Mouse (Mus musculus) embryonic fibroblast, embryonic 13.5 days (primary cell): ENCODE measurements around the gene Nme9. TPM values are rescaled to one million over a fixed set of nuclear protein-coding genes. Genes with fewer than 3 reads are reported as not detected.

Experiments
- H3K27ac ChIP-seq: 2 replicates; pipeline ENCODE4 v1.5.1; 2012; ENCODE audit warnings: low read length, control low read depth, inconsistent platforms; ENCODE audit not compliant: insufficient read depth
- H3K4me1 ChIP-seq: 2 replicates; pipeline ENCODE4 v1.6.1; 2011; ENCODE audit warnings: low read length; ENCODE audit not compliant: control insufficient read depth, insufficient read depth
- H3K4me3 ChIP-seq: 2 replicates; pipeline ENCODE4 v1.5.1; 2011; ENCODE audit warnings: mild to moderate bottlenecking, control low read depth, low read length; ENCODE audit not compliant: insufficient read depth
- CTCF ChIP-seq: IDR thresholded peaks from 2 replicates; pipeline ENCODE4 v1.5.1; 2011; ENCODE audit warnings: mild to moderate bottlenecking, control low read depth, low read length, moderate library complexity, borderline replicate concordance; ENCODE audit not compliant: insufficient read depth
- POLR2A ChIP-seq: IDR thresholded peaks from 2 replicates; pipeline ENCODE4 v1.6.1; 2011; ENCODE audit warnings: low read depth, mild to moderate bottlenecking, control low read depth, low read length, moderate library complexity
- polyA plus RNA-seq: library from polyadenylated mRNA; stranded (reverse); fragments of >200 nt; gene quantifications from 2 replicates; pipeline ENCODE4 v1.2.4, GENCODE M21; 2011; ENCODE audit warnings: low read depth; ENCODE audit not compliant: missing spikeins, insufficient read length

The Nme9 gene
- polyA plus RNA-seq, 1 experiment: not detected

GRCm38 (mm10) chr9:99425262-99425661 lies 26.0 kb upstream of the Nme9 start:
- Histone ChIP-seq H3K27ac (no peak overlapping the region), H3K4me1 (no peaks in the 10 kb centered on the region), H3K4me3 (no peak overlapping the region)
- TF ChIP-seq CTCF (no peak), POLR2A (no peak)

- Histone ChIP-seq H3K4me1 (peaks cover 8% of the 10 kb centered on the region), H3K27ac (no peak overlapping the region), H3K4me3 (no peak overlapping the region)
- TF ChIP-seq POLR2A: no peak
- no peak for TF ChIP-seq CTCF
Observed at GRCm38 (mm10) chr9:99428601-99429331, 22.5 kb upstream of the Nme9 start.

- Histone ChIP-seq H3K4me3 (no peak overlapping the region), H3K27ac (no peak overlapping the region), H3K4me1 (peaks cover 8% of the 10 kb centered on the region)
- no peak for TF ChIP-seq POLR2A
- no peak for TF ChIP-seq CTCF
Observed at GRCm38 (mm10) chr9:99429845-99430244, 21.4 kb upstream of the Nme9 start.

- TF ChIP-seq CTCF (no peak), POLR2A (no peak)
Observed at GRCm38 (mm10) chr9:99430806-99431205, 20.5 kb upstream of the Nme9 start.

GRCm38 (mm10) chr9:99431346-99431745 lies 19.9 kb upstream of the Nme9 start:
- no peak overlapping the region for H3K4me3 ChIP-seq
- TF ChIP-seq POLR2A (no peak), CTCF (no peak)
- H3K4me1 ChIP-seq: peaks cover 8% of the 10 kb centered on the region
- no peak overlapping the region for H3K27ac ChIP-seq

More at GRCm38 (mm10) chr9:99430806-99431205, 20.5 kb upstream of the Nme9 start:
- Histone ChIP-seq H3K4me1 (peaks cover 8% of the 10 kb centered on the region), H3K27ac (no peak overlapping the region), H3K4me3 (no peak overlapping the region)

GRCm38 (mm10) chr9:99431963-99432362 lies 19.3 kb upstream of the Nme9 start:
- TF ChIP-seq POLR2A (no peak), CTCF (no peak)
- Histone ChIP-seq H3K4me3 (no peak overlapping the region), H3K27ac (no peak overlapping the region), H3K4me1 (peaks cover 8% of the 10 kb centered on the region)

GRCm38 (mm10) chr9:99432478-99432877 lies 18.8 kb upstream of the Nme9 start:
- H3K27ac ChIP-seq: no peak overlapping the region
- no peak for TF ChIP-seq CTCF
- no peak for TF ChIP-seq POLR2A
- H3K4me3 ChIP-seq: no peak overlapping the region
- H3K4me1 ChIP-seq: peaks cover 8% of the 10 kb centered on the region

- H3K27ac ChIP-seq: peak overlapping the region; percentile 59
- H3K4me3 ChIP-seq: peak overlapping the region; percentile 62
- H3K4me1 ChIP-seq: peaks cover 11% of the 10 kb centered on the region
- TF ChIP-seq POLR2A (peak; percentile 67), CTCF (no peak)
Observed at GRCm38 (mm10) chr9:99434892-99435618, 16.2 kb upstream of the Nme9 start.

- TF ChIP-seq CTCF: no peak
- TF ChIP-seq POLR2A: no peak
- peaks cover 11% of the 10 kb centered on the region for H3K4me1 ChIP-seq
- peak overlapping the region; percentile 62 for H3K4me3 ChIP-seq
- H3K27ac ChIP-seq: peak overlapping the region; percentile 59
Observed at GRCm38 (mm10) chr9:99435619-99436181, 15.6 kb upstream of the Nme9 start.

GRCm38 (mm10) chr9:99436182-99437030 lies 14.9 kb upstream of the Nme9 start:
- TF ChIP-seq CTCF: no peak
- TF ChIP-seq POLR2A: peak; percentile 35
- peaks cover 6% of the 10 kb centered on the region; the same call in 1 of the 2 replicates for H3K4me1 ChIP-seq
- H3K27ac ChIP-seq: peak overlapping the region; percentile 88
- peak overlapping the region; percentile 62 for H3K4me3 ChIP-seq
